Mouse (Mus musculus) urinary bladder, postnatal 36 days (tissue): ENCODE results near the gene Camta1.

Experiments used
- DNase-seq, 2 experiments: peaks; one replicate each; pipeline ENCODE4 v3.0.0; 2022; ENCODE audit warnings: low spot score in 2 of 2, mixed read lengths in 1 of 2

Gene Camta1

GRCm38 (mm10) chr4:151860441-151861331 is 990 bp downstream of the Camta1 start:
- DNase-seq: peak in 1 of 2 experiments; percentile 10

GRCm38 (mm10) chr4:151859275-151859674 is 2.4 kb downstream of the Camta1 start:
- DNase-seq: no peak

- no peak for DNase-seq
Measured at GRCm38 (mm10) chr4:151853949-151854348, 7.7 kb downstream of the Camta1 start.

GRCm38 (mm10) chr4:151851179-151851578 is 10.5 kb downstream of the Camta1 start:
- peak; percentile 6 to 16 for DNase-seq

- DNase-seq: no peak
Measured at GRCm38 (mm10) chr4:151842591-151842990, 19.1 kb downstream of the Camta1 start.

GRCm38 (mm10) chr4:151838518-151838917 is 23.2 kb downstream of the Camta1 start:
- DNase-seq: no peak

- DNase-seq: no peak
Measured at GRCm38 (mm10) chr4:151835860-151836259, 25.8 kb downstream of the Camta1 start.

- no peak for DNase-seq
Measured at GRCm38 (mm10) chr4:151834536-151834935, 27.1 kb downstream of the Camta1 start.

GRCm38 (mm10) chr4:151833940-151834449 is 27.7 kb downstream of the Camta1 start:
- DNase-seq: no peak

GRCm38 (mm10) chr4:151827840-151828239 is 33.8 kb downstream of the Camta1 start:
- no peak for DNase-seq

GRCm38 (mm10) chr4:151827356-151827755 is 34.3 kb downstream of the Camta1 start:
- DNase-seq: no peak

- no peak for DNase-seq
Measured at GRCm38 (mm10) chr4:151823963-151824362, 37.7 kb downstream of the Camta1 start.

- no peak for DNase-seq
Measured at GRCm38 (mm10) chr4:151822986-151823385, 38.7 kb downstream of the Camta1 start.

- DNase-seq: no peak
Measured at GRCm38 (mm10) chr4:151817981-151818766, 43.5 kb downstream of the Camta1 start.

GRCm38 (mm10) chr4:151813711-151814110 is 48.0 kb downstream of the Camta1 start:
- DNase-seq: no peak

- DNase-seq: no peak
Measured at GRCm38 (mm10) chr4:151805685-151806084, 56.0 kb downstream of the Camta1 start.

GRCm38 (mm10) chr4:151805046-151805445 is 56.6 kb downstream of the Camta1 start:
- DNase-seq: no peak

GRCm38 (mm10) chr4:151804208-151804607 is 57.5 kb downstream of the Camta1 start:
- DNase-seq: no peak

GRCm38 (mm10) chr4:151798630-151799029 is 63.0 kb downstream of the Camta1 start:
- no peak for DNase-seq

- no peak for DNase-seq
Measured at GRCm38 (mm10) chr4:151793694-151794093, 68.0 kb downstream of the Camta1 start.

- no peak for DNase-seq
Measured at GRCm38 (mm10) chr4:151786946-151787705, 74.5 kb downstream of the Camta1 start.

- DNase-seq: no peak
Measured at GRCm38 (mm10) chr4:151780511-151780910, 81.2 kb downstream of the Camta1 start.
